Mouse (Mus musculus) heart, postnatal 0 days (tissue): ENCODE measurements around the gene 4933428M09Rik.

Experiments used
- CTCF ChIP-seq: IDR thresholded peaks from 2 replicates; pipeline ENCODE4 v1.5.1; 2016; ENCODE audit warnings: antibody characterized with exemption, control low read depth, low read depth
- EP300 ChIP-seq: IDR thresholded peaks from 2 replicates; pipeline ENCODE4 v1.6.1; 2016; ENCODE audit warnings: antibody characterized with exemption, low read depth

GRCm38 (mm10) chrX:139217776-139218175 lies 38.7 kb downstream of the 4933428M09Rik start:
- TF ChIP-seq CTCF (no peak), EP300 (no peak)
